Mouse (Mus musculus) megakaryocyte, embryonic 14.5 days (primary cell): ENCODE measurements around the gene Notch2.

Experiments
- FLI1 ChIP-seq: IDR thresholded peaks from 2 replicates; pipeline ENCODE4 v1.6.1; 2012; ENCODE audit warnings: low read length, inconsistent platforms, mixed read lengths
- GATA1 ChIP-seq: IDR thresholded peaks from 3 replicates; pipeline ENCODE4 v1.6.1; 2012; ENCODE audit warnings: mixed read lengths, low read length, inconsistent platforms, borderline replicate concordance

DNA sequence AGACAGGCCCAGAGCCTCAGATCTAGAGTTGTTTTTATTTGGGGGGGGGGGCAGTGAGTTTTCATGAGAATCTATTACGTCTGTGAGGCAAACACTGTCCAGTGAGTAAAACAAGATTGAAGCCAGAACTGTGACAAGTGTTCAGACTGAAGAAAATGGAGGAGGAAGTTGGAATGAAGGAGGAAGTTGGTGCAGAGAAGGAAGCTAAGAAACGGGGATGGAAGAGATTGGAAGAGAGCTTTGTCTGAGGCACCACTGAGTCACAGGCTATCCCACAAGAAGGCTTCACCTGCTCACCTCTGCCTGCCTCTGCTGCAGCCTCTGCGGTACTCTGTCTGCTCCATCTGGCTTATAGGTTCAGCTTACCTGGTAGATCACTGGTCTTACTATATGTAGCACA, 74.2 kb downstream of the Notch2 start:
- TF ChIP-seq GATA1: no peak
- no peak for TF ChIP-seq FLI1
